Mouse (Mus musculus): ENCODE measurements at regions not wholly inside any gene's neighbourhood (a gene's known extent, or its start where the extent isn't known, plus 50 kb on each side); places are given as distances from the start of the nearest gene placed in this dataset.

DNA sequence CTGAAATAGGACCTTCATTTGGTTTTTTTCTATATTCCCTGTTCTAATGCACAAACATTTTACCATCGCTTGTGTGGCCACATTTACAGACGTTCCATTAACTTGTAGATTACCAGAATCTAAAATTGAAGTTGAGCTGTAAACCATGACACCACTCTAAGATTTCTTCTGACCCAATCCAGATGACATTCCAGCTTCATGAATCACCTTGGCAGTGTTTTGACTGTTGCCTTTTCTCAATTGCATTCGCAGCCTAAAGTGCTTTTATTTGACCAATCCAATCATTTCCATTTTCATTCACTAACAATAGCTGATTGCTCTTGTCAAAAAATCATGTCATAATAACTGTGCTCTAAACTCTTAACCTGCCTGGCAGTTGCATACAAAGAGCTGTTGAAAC is 144.8 kb downstream of the Mdfic start:
- no peak for DNase-seq

DNA sequence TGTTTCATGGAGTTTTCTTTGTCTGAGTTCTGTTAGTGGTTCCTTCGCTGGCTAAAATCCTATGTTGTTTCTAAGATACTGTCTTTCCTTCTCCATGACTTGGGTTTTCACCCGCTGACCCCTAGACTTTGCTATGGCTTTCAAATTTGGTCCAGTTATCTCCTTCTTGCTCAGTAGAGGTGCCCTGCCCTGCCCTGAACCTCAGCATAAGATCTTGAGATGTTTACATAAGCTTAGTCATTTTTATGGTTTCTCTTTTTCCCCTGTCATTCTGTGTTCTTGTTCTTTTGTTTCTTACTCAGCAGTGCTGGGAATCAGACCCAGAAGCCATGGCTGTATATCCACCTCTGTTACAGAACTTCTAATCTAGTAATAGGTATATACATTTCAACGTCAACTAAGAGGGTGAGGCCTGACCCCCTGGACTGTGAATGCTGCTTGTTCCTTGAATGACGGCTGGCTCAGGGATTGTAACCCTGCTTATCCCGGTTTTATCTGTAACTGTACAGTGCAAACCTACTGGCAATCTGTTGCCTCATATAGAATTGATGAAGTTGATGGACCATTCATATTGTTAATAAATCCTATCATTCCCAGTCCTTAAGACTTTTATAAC is 161.9 kb downstream of the Mdfic start:
- no peak for DNase-seq

DNA sequence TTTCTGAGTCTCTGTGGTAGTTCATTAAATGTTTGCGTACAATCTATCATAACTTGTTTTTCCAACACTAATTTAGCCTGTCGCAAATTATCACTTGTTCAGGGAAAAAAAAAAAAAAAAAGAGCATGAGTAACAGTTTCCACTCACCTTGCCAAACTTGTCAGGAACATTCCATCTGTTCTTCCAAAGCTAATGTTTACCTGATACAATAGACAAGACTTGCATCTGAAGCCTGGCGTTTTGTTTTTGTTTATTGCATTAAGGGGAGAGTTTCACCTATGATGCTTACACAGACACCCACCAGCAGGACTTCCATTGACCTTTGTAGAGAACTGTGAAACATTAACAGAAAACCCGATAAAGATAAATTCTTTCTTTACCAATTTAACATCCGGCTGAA is 172.6 kb downstream of the Mdfic start:
- no peak for DNase-seq

DNA sequence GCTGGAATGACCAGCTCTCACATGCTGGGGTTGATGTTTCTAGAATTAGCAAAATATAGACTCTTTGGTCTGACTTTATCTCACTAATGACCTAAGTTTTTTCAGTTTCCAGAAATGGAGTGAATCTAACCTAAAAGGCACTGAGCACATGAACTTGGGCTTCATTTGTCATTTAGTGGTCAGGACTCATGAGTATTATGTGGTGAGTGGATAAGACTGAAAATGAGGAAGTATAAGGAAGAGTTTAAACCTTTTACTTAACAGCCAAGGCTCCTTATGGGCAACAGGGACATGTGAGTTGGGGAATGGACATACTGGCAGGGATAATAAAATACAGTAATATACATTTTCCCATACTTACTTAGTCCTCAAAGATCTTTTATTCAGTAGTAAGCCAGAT is 180.0 kb downstream of the Mdfic start:
- DNase-seq: no peak

DNA sequence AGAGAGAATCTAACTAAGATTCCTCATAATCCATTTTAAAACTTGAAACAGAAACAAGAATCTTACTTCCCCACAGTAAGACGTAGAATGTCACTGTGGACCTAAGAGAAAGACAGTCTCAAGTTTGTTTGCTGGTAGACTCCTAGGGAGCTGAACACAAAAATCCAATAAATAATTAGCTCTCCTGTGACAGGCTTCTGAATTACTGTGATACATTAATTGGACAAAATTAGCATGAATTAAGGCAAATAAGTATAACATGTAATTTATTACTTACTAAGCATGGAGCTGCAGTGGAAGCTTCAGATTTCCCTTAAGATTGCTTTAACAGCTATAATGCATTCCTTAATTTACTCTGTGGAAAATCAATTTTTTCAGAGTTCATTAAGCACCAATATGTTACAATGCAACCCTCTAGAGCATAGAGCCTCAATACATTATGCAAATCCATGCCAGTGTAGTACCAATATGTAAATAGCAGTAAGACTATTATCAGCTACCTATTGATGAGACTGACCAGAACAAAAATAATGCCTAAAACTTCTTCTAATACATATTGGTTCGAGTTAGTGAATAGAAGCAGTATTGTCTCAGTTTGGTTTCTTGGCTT is 182.3 kb downstream of the Mdfic start:
- no peak for DNase-seq

DNA sequence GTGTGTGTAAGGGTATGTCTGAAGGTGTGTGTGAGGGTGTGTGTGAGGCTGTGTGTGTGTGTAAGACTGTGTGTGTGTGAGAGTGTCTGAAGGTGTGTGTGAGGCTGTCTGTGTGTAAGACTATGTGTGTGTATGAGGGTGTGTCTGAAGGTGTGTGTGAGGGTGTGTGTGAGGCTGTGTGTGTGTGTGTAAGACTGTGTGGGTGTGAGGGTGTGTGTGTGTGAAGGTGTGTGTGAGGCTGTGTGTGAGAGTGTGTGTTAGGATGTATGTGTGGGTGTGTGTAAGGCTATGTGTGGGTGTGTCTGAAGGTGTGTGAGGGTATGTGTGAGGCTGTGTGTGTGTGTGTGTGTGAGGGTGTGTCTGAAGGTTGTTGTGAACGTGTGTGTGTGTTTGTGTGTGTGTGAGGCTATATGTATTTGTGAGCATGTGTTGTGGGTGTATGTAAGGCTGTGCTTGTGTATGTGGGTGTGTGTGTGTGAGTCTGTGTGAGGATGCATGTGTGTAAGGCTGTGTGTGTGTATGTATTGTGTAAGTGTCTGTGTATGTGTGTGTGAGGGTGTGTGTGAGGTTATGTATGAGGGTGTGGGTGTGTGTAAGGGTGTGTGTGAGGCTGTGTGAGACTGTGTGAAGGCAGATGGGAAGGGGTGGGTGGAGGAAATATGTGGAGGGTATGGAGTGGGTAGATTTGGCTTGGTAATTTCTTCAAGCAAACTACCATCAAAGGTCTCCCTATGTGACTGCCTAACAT is 190.1 kb downstream of the Mdfic start:
- DNase-seq: no peak

DNA sequence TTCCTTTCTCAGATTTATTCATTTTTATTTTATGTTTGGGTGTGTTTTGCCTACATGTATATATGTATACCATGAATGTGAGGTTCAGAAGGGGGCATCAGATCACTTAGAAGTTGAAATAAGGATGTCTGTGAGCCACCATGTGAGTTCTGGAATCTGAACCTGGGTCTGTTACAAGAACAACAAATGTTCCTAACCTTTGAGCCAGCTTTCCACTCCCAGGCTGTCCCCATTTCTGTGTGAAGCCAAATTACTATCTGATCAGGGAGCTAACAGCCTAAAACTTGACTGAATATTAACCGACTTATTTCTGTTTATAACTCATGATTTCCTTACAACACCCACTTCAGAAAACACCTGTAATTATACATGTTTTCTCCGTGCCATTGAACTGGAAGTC is 209.2 kb downstream of the Mdfic start:
- no peak for DNase-seq

DNA sequence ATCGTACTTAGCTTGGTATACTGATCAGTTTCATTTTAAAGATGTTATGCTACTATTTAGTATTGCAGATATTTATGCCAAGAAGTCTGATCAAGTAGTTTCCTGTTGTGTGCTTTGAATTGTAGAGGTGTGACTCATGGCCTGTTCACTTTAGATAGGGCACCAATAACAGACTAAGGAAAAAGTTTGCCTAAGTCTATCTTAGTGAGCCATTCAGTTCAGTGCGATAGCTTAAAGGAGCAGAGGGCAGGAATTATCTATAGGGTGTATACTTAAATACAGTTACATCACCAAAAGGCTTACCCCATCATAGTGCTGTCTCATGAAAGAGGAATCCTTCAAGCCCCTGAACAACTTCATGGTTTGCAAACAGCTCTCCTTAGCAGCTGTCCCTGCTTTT is 229.8 kb downstream of the Mdfic start:
- no peak for DNase-seq

DNA sequence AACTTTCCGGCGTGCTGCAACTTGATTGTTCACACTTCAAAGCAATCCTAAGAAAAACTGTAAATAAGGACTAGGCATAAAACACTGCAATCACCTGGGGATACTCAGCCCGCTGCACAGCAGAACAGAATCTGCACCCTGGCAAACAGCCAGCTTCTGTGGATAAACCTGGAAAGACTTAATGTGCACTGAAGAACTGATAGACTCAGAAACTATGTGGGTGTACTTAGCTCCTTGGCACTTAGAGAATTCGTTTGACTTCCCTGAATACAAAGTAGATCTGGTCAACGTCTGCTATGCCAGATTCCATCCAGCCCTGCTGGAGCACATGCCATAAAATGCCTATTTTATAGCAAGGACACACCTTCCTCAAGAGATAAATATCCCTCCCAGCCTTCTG is 266.9 kb downstream of the Mdfic start:
- DNase-seq: peak; percentile 2 to 28
